Mouse (Mus musculus): ENCODE data around the gene Rffl.

GRCm38 (mm10) chr11:82837192-82837591 lies 33.8 kb downstream of the Rffl start:
- no peak for TF ChIP-seq CTCF (conservative IDR thresholded peaks at IDR 0.05; ENCODE audit: insufficient read depth, insufficient read length, low read depth, low read length)
- no peak for TF ChIP-seq POLR2A (IDR thresholded peaks at IDR 0.05; ENCODE audit: low read depth, low read length)

Data from kidney, adult 2 months (tissue).